Mouse (Mus musculus) lung, embryonic 15.5 days (tissue): ENCODE data around the gene Golim4. TPM values are rescaled to one million over a fixed set of nuclear protein-coding genes. Genes with fewer than 3 reads are reported as not detected.
A peak's percentile ranks its signal among the peaks of the same experiment; 100 is the strongest.

Experiments
- ATAC-seq: fragments of 200-750 bp; cut with Nextera tagmentation; 2 replicates; pipeline ENCODE4 v1.8.0; 2017; ENCODE audit warnings: moderate number of reproducible peaks, borderline replicate concordance; ENCODE audit not compliant: low FRiP score, low TSS enrichment; ENCODE audit errors: extremely low read depth
- H3K27ac ChIP-seq: fragments of 300-500 bp; sonication (generic); 2 replicates; pipeline ENCODE4 v1.5.1; 2015; ENCODE audit warnings: moderate library complexity, mild to moderate bottlenecking, inconsistent platforms
- H3K27me3 ChIP-seq: fragments of 300-500 bp; sonication (generic); 2 replicates; pipeline ENCODE4 v1.6.1; 2015; ENCODE audit warnings: inconsistent platforms
- H3K36me3 ChIP-seq: fragments of 300-500 bp; sonication (generic); 2 replicates; pipeline ENCODE4 v1.6.1; 2015; ENCODE audit warnings: inconsistent platforms
- H3K4me1 ChIP-seq: fragments of 300-500 bp; sonication (generic); 2 replicates; pipeline ENCODE4 v1.6.1; 2015; ENCODE audit warnings: inconsistent platforms
- H3K4me2 ChIP-seq: fragments of 300-500 bp; sonication (generic); 2 replicates; pipeline ENCODE4 v1.6.1; 2015; ENCODE audit warnings: inconsistent platforms, mild to moderate bottlenecking, moderate library complexity
- H3K4me3 ChIP-seq: fragments of 300-500 bp; sonication (generic); 2 replicates; pipeline ENCODE4 v1.5.1; 2015; ENCODE audit warnings: mild to moderate bottlenecking, inconsistent platforms
- H3K9ac ChIP-seq: fragments of 300-500 bp; sonication (generic); 2 replicates; pipeline ENCODE4 v1.6.1; 2015; ENCODE audit warnings: inconsistent platforms
- H3K9me3 ChIP-seq: fragments of 300-500 bp; sonication (generic); 2 replicates; pipeline ENCODE4 v1.6.1; 2016; ENCODE audit warnings: inconsistent platforms
- WGBS: fragments of 180-500 bp; shearing (Covaris S2); methylation state at CpG from one replicate; pipeline ENCODE4 v1.1.7; 2015; 5-methylcytosine and 5-hydroxymethylcytosine counted together
- polyA plus RNA-seq: library from polyadenylated mRNA; unstranded; fragments of >200 nt; fragmentation: Nextera tagmentation; extraction: Ambion mirVana; gene quantifications from 2 replicates; pipeline ENCODE4 v1.2.1, GENCODE M21; 2015

Golim4 gene
- polyA plus RNA-seq, 1 experiment from 2014 or later = 53.3 TPM

- Histone ChIP-seq H3K27ac (no peak overlapping the region), H3K9ac (no peak overlapping the region), H3K9me3 (no peaks in the 10 kb centered on the region), H3K4me1 (peaks cover 38% of the 10 kb centered on the region), H3K27me3 (no peaks in the 10 kb centered on the region), H3K4me2 (no peak overlapping the region), H3K4me3 (no peak overlapping the region), H3K36me3 (0 out of 2 replicates have a peak, but pooled peaks cover 4% of the 10 kb centered on the region)
- 38% methylated on average over 5 of the region's 5 CpGs for WGBS
- no peak for ATAC-seq
These were observed 7.4 kb downstream of the Golim4 start for GRCm38 (mm10) chr3:75949358-75949757.

- H3K27me3 ChIP-seq = no peaks in the 10 kb centered on the region
- no peaks in the 10 kb centered on the region for H3K9me3 ChIP-seq
- H3K36me3 ChIP-seq = 0 out of 2 replicates have a peak, but pooled peaks cover 4% of the 10 kb centered on the region
- H3K27ac ChIP-seq = no peak overlapping the region
- no peak overlapping the region for H3K4me3 ChIP-seq
- H3K4me1 ChIP-seq = peaks cover 31% of the 10 kb centered on the region
- 69% methylated on average over 2 of the region's 2 CpGs for WGBS
- H3K9ac ChIP-seq = no peak overlapping the region
- ATAC-seq = no peak
- no peak overlapping the region for H3K4me2 ChIP-seq
These were observed 8.1 kb downstream of the Golim4 start for GRCm38 (mm10) chr3:75948541-75949095.

- ATAC-seq = peak; percentile 63; the same call in 1 of the 2 replicates
- Histone ChIP-seq H3K36me3 (0 out of 2 replicates have a peak, but pooled peaks cover 4% of the 10 kb centered on the region), H3K9ac (no peak overlapping the region), H3K4me2 (no peak overlapping the region), H3K9me3 (no peaks in the 10 kb centered on the region), H3K27me3 (no peaks in the 10 kb centered on the region), H3K4me3 (no peak overlapping the region), H3K27ac (no peak overlapping the region), H3K4me1 (peaks cover 28% of the 10 kb centered on the region)
- WGBS = 46% methylated on average over 1 of the region's 1 CpGs
These were observed 8.7 kb downstream of the Golim4 start for GRCm38 (mm10) chr3:75948003-75948402.

GRCm38 (mm10) chr3:75942303-75943060 lies 14.3 kb downstream of the Golim4 start:
- peak; percentile 46; the same call in 1 of the 2 replicates for ATAC-seq
- H3K4me3 ChIP-seq = no peak overlapping the region

GRCm38 (mm10) chr3:75941864-75942263 lies 14.9 kb downstream of the Golim4 start:
- 41% methylated on average over 1 of the region's 1 CpGs for WGBS
- no peak overlapping the region for H3K9ac ChIP-seq
- H3K4me2 ChIP-seq = no peak overlapping the region
- H3K4me3 ChIP-seq = no peak overlapping the region
- no peaks in the 10 kb centered on the region for H3K27me3 ChIP-seq
- no peak for ATAC-seq
- peaks cover 12% of the 10 kb centered on the region for H3K4me1 ChIP-seq
- H3K9me3 ChIP-seq = no peaks in the 10 kb centered on the region
- peak overlapping the region; percentile 24; the same call in 1 of the 2 replicates for H3K27ac ChIP-seq
- H3K36me3 ChIP-seq = no peaks in the 10 kb centered on the region

More at GRCm38 (mm10) chr3:75942303-75943060, 14.3 kb downstream of the Golim4 start:
- H3K27me3 ChIP-seq = no peaks in the 10 kb centered on the region
- H3K9ac ChIP-seq = no peak overlapping the region
- peak overlapping the region; percentile 24; the same call in 1 of the 2 replicates for H3K27ac ChIP-seq
- H3K4me1 ChIP-seq = peaks cover 12% of the 10 kb centered on the region
- no peak overlapping the region for H3K4me2 ChIP-seq
- 25% methylated on average over 12 of the region's 12 CpGs for WGBS
- no peaks in the 10 kb centered on the region for H3K9me3 ChIP-seq
- H3K36me3 ChIP-seq = 0 out of 2 replicates have a peak, but pooled peaks cover 4% of the 10 kb centered on the region

GRCm38 (mm10) chr3:75936152-75936551 lies 20.6 kb downstream of the Golim4 start:
- 85% methylated on average over 2 of the region's 2 CpGs for WGBS
- H3K9ac ChIP-seq = no peak overlapping the region
- no peaks in the 10 kb centered on the region for H3K27me3 ChIP-seq
- no peaks in the 10 kb centered on the region for H3K4me1 ChIP-seq
- no peak for ATAC-seq
- no peak overlapping the region for H3K4me2 ChIP-seq
- no peak overlapping the region for H3K4me3 ChIP-seq
- H3K36me3 ChIP-seq = peaks cover 5% of the 10 kb centered on the region; the same call in 1 of the 2 replicates
- H3K9me3 ChIP-seq = no peaks in the 10 kb centered on the region
- H3K27ac ChIP-seq = no peak overlapping the region

- no peak overlapping the region for H3K4me3 ChIP-seq
- no peaks in the 10 kb centered on the region for H3K9me3 ChIP-seq
- WGBS = 68% methylated on average over 2 of the region's 2 CpGs
- no peak overlapping the region for H3K4me2 ChIP-seq
- H3K36me3 ChIP-seq = peaks cover 5% of the 10 kb centered on the region; the same call in 1 of the 2 replicates
- no peak for ATAC-seq
- H3K9ac ChIP-seq = no peak overlapping the region
- H3K4me1 ChIP-seq = no peaks in the 10 kb centered on the region
- H3K27ac ChIP-seq = no peak overlapping the region
- H3K27me3 ChIP-seq = no peaks in the 10 kb centered on the region
These were observed 26.0 kb downstream of the Golim4 start for GRCm38 (mm10) chr3:75930659-75931225.

GRCm38 (mm10) chr3:75929926-75930548 lies 26.7 kb downstream of the Golim4 start:
- Histone ChIP-seq H3K4me2 (no peak overlapping the region), H3K4me3 (no peak overlapping the region), H3K27ac (no peak overlapping the region), H3K4me1 (no peaks in the 10 kb centered on the region), H3K9me3 (no peaks in the 10 kb centered on the region), H3K27me3 (no peaks in the 10 kb centered on the region), H3K36me3 (peaks cover 5% of the 10 kb centered on the region; the same call in 1 of the 2 replicates), H3K9ac (no peak overlapping the region)
- ATAC-seq = no peak
- 87% methylated on average over 7 of the region's 7 CpGs for WGBS

- H3K36me3 ChIP-seq = no peaks in the 10 kb centered on the region
- H3K9me3 ChIP-seq = no peaks in the 10 kb centered on the region
- no peak overlapping the region for H3K27ac ChIP-seq
- H3K4me1 ChIP-seq = no peaks in the 10 kb centered on the region
- 77% methylated on average over 3 of the region's 3 CpGs for WGBS
- no peak overlapping the region for H3K9ac ChIP-seq
- no peak overlapping the region for H3K4me2 ChIP-seq
- H3K27me3 ChIP-seq = no peaks in the 10 kb centered on the region
- H3K4me3 ChIP-seq = no peak overlapping the region
- no peak for ATAC-seq
These were observed 30.4 kb downstream of the Golim4 start for GRCm38 (mm10) chr3:75926327-75926726.

- Histone ChIP-seq H3K27me3 (no peaks in the 10 kb centered on the region), H3K9me3 (no peaks in the 10 kb centered on the region), H3K9ac (no peak overlapping the region), H3K27ac (no peak overlapping the region), H3K4me1 (no peaks in the 10 kb centered on the region), H3K4me3 (no peak overlapping the region), H3K4me2 (no peak overlapping the region), H3K36me3 (no peaks in the 10 kb centered on the region)
- 80% methylated on average over 2 of the region's 2 CpGs for WGBS
- no peak for ATAC-seq
These were observed 31.6 kb downstream of the Golim4 start for GRCm38 (mm10) chr3:75925123-75925522.

- ATAC-seq = peak; percentile 69; the same call in 1 of the 2 replicates
- Histone ChIP-seq H3K27ac (no peak overlapping the region), H3K4me2 (no peak overlapping the region), H3K27me3 (no peaks in the 10 kb centered on the region), H3K9ac (no peak overlapping the region), H3K4me3 (no peak overlapping the region), H3K9me3 (no peaks in the 10 kb centered on the region), H3K4me1 (peaks cover 4% of the 10 kb centered on the region; the same call in 1 of the 2 replicates), H3K36me3 (no peaks in the 10 kb centered on the region)
- WGBS = 66% methylated on average over 17 of the region's 17 CpGs
These were observed 38.8 kb downstream of the Golim4 start for GRCm38 (mm10) chr3:75917770-75918503.
